Mouse (Mus musculus) WW6 (cell line): Measurements from ENCODE around the gene Syt10.
"Not testable (repeated sequence)": the region's sequence is repeated elsewhere in the genome, so short reads cannot be mapped to it uniquely, and the experiment has no call there.

Experiments used
- DNase-seq: peaks from one replicate; pipeline ENCODE4 v3.0.0-alpha.2; 2013; ENCODE audit warnings: low read depth, low spot score

Gene Syt10

GRCm38 (mm10) chr15:89841364-89842017, at the start of gene Syt10:
Syt10 (minus strand) TSS chr15:89841860.
- peak; percentile 31 for DNase-seq

GRCm38 (mm10) chr15:89883799-89884198, 42.1 kb upstream of the Syt10 start:
- DNase-seq = no peak

GRCm38 (mm10) chr15:89878981-89879380, 37.3 kb upstream of the Syt10 start:
- DNase-seq = no peak

- no peak for DNase-seq
Observed at GRCm38 (mm10) chr15:89816098-89816497, 25.6 kb downstream of the Syt10 start.

- no peak for DNase-seq
Observed at GRCm38 (mm10) chr15:89804478-89804877, 37.2 kb downstream of the Syt10 start.

GRCm38 (mm10) chr15:89779928-89780327, 61.7 kb downstream of the Syt10 start:
- DNase-seq = no peak

GRCm38 (mm10) chr15:89766016-89766415, 75.6 kb downstream of the Syt10 start:
- not testable (repeated sequence) for DNase-seq

DNA sequence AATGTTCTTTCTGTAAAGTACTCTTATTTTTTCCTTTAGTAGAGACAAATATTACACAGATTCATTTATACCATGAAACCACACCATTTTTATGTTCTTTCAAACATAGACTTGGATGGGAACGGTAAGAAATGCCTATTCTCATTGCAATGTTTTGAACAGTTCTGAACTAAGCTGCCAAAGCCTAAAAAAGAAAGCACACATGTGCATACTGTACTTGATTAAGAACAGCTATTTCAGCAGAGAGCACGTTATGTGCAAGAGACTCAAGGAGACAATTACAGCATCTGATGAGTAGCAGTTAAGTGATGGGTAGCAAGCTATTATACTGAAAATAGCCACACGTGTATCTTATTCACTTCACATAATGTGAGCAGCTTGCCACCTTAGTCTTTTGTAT, 108.0 kb downstream of the Syt10 start:
- no peak for DNase-seq
